Mouse (Mus musculus): ENCODE measurements at regions not wholly inside any gene's neighbourhood (a gene's known extent, or its start where the extent isn't known, plus 50 kb on each side); places are given as distances from the start of the nearest gene placed in this dataset.

- DNase-seq: peak; percentile 34 to 41
Measured at GRCm38 (mm10) chr15:68362081-68363057, 1861.7 kb upstream of the Lrrc6 start.

- DNase-seq: no peak
Measured at GRCm38 (mm10) chr15:68360956-68361908, 1860.5 kb upstream of the Lrrc6 start.

DNA sequence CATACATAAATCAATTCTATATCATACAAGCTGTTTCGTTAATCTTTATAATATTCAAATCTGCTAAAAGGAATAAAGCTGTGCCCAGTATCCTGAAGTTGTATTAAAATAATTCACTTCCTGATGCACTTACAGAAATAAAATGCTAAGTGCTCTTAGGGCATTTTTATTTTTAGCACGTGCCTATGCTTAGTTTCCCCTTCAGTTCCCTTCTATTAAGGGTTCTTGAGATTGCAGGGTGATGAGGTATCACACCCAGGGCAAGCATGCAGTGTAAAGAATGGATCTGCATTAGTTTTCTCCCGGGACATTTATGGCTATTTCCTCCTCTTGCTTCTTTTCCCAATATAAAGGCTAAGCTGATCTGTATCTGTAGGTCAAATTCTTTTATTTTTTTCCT lies 1858.8 kb upstream of the Lrrc6 start:
- no peak for DNase-seq

- no peak for DNase-seq
Measured at GRCm38 (mm10) chr15:68355957-68356356, 1855.2 kb upstream of the Lrrc6 start.

- DNase-seq: no peak
Measured at GRCm38 (mm10) chr15:68344652-68345051, 1843.9 kb upstream of the Lrrc6 start.

DNA sequence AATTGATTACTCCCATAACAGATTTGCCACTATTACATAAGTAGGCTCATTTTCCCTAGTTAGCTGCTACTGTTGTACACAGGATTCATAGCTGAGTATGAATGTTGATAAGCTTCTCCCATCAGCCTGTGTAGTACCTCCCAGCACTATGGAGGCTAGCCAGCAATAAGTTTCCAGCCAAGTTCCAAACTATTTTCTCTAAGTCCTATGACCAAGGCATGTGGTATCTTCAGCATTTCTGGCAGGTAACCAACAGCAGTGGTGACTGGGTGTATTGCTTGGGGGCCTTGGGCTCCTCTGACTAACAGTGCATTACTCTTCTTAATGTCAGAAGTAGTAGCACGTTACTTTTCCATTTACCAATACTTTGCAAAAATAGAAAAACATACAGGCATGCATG lies 1841.8 kb upstream of the Lrrc6 start:
- DNase-seq: no peak

- DNase-seq: no peak
Measured at GRCm38 (mm10) chr15:68341056-68341455, 1840.3 kb upstream of the Lrrc6 start.

DNA sequence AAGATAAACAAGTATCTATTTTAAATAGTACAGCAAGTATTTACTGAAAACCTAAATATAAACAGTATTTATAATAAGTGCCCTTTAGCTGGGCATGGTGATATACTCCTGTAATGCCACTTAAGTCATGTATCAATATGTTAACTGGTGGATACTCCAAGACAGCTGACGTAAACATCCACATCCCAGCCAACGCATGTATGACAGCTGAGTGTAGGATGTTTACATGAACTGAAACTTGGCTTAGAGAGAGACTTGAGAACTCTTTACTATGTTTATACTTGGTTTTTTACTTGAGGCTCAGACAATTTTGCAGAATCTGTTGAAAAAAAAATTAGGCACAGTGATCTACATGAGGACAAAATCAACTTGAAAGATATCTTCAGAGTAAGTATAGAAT lies 1836.6 kb upstream of the Lrrc6 start:
- no peak for DNase-seq

GRCm38 (mm10) chr15:68335837-68336236 lies 1835.1 kb upstream of the Lrrc6 start:
- no peak for DNase-seq

GRCm38 (mm10) chr15:68316116-68316515 lies 1815.4 kb upstream of the Lrrc6 start:
- no peak for DNase-seq
